Mouse (Mus musculus) splenic B cell, adult 2 months (primary cell): ENCODE results near the gene Zfp947.
A peak's percentile ranks its signal among the peaks of the same experiment; 100 is the strongest.
"Not testable (repeated sequence)": the region's sequence is repeated elsewhere in the genome, so short reads cannot be mapped to it uniquely, and the experiment has no call there.

Experiments
- DNase-seq: peaks from one replicate; pipeline ENCODE4 v3.0.0-alpha.2; 2011; ENCODE audit warnings: low read depth, low spot score
- H3K27me3 ChIP-seq: 2 replicates; pipeline ENCODE4 v1.6.1; 2012; ENCODE audit warnings: mild to moderate bottlenecking, low read length, moderate library complexity, mixed read lengths; ENCODE audit not compliant: control insufficient read depth, poor library complexity, insufficient read depth, severe bottlenecking
- H3K36me3 ChIP-seq: 2 replicates; pipeline ENCODE4 v1.6.1; 2012; ENCODE audit warnings: mild to moderate bottlenecking, low read length, moderate library complexity, mixed read lengths; ENCODE audit not compliant: control insufficient read depth, poor library complexity, insufficient read depth, severe bottlenecking

Gene Zfp947

DNA sequence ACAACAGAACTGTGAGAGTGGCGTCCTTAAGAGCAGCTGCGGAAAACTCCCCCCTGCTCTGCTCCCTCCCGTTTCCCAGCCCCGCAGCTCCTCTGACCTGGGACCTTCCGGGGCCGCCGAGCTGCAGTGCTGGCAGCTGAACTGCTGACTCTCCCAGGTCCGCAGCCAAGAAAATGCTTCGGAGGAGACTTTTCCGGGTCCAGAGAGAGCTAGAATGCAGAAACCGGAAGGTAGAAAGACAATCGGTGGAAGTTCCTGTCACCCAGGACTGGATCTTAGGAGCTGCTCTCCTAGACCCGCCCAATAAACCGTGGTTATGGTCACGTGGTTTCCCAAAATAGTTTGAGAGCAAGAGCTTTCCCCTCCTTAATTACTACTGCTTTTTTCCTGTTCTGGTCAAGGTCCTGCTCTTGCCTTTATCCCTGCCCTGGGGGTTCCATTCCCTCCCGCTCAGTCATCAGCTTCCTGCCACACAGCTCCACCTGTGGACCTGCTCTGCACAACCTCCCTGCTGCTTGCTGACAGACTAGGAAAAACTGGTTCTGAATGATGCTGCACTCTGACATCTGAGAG is at the start of gene Zfp947:
TSS of gene Zfp947 (minus strand) at position 469 of the 573 bp plus-strand sequence.
- peak; percentile 4 for DNase-seq
- H3K36me3 ChIP-seq, H3K27me3 ChIP-seq: not testable (repeated sequence)

DNA sequence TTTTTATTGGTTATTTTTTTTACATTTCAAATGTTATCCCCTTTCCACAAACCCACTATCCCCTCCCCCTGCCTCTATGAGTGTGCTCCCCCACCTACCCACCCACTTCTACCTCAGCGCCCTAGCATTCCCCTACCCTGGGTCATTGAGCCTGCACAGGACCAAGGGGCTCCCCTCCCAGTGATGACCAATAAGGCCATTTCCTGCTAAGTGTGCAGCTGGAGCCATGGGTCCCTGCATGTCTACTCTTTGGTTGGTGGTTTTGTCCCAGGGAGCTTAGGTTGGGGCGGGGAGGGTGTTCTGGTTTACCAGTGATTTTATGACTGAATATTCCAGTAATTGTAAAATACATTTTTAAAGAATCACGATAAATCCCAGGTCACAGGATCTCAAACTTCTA is 686 bp downstream of the Zfp947 start:
- H3K36me3 ChIP-seq, DNase-seq, H3K27me3 ChIP-seq: not testable (repeated sequence)

DNA sequence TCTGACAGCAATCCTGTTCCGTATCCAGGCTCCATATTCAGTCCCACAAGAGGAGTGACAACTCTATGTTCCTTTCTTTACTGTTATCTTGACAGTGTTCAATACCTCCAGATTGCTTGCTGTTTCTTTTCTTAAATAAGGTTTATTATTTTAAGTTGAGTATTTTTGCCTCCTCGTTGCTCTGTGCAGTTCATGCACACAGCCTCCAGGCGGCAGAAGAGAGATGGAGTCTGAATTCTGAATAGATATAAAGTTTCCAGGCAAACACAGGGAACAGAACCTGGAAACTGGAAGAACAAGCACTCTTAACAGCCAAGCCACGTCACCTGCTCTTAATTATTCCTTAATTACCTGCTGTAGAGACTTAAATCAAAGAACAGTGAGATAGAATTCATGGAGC is 12.0 kb downstream of the Zfp947 start:
- not testable (repeated sequence) for H3K27me3 ChIP-seq, DNase-seq, H3K36me3 ChIP-seq

DNA sequence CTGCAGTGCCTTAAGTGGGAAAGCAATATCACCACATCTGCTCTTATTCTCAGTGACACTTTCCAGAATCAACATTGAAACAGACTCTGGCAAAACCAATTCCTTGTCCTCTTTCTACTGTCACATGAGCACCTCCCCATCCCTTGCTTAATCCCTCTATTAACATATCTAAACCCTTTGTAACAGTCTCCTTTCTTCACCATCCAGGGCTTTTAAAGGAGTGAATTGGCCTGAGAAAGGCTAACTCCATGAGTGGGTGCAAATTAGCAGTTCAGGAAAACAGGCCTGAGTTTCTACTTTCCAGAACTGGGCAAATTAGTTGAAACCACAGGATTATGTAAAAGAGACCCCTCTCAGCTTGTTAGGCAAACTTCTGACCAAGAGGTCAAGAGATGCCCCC is 47.2 kb downstream of the Zfp947 start:
- no peak for DNase-seq
- no peaks in the 10 kb centered on the region for H3K27me3 ChIP-seq

More for the DNA sequence above, 47.2 kb downstream of the Zfp947 start:
- no peaks in the 10 kb centered on the region for H3K36me3 ChIP-seq
